Mouse (Mus musculus) embryo, embryonic 10.5 days (tissue): ENCODE measurements at regions not wholly inside any gene's neighbourhood (a gene's known extent, or its start where the extent isn't known, plus 50 kb on each side); places are given as distances from the start of the nearest gene placed in this dataset.
A peak's percentile ranks its signal among the peaks of the same experiment; 100 is the strongest.
"Not testable (repeated sequence)": the region's sequence is repeated elsewhere in the genome, so short reads cannot be mapped to it uniquely, and the experiment has no call there.

Source experiments
- DNase-seq: peaks from one replicate; pipeline ENCODE4 v3.0.0-alpha.2; 2015; ENCODE audit warnings: low spot score

DNA sequence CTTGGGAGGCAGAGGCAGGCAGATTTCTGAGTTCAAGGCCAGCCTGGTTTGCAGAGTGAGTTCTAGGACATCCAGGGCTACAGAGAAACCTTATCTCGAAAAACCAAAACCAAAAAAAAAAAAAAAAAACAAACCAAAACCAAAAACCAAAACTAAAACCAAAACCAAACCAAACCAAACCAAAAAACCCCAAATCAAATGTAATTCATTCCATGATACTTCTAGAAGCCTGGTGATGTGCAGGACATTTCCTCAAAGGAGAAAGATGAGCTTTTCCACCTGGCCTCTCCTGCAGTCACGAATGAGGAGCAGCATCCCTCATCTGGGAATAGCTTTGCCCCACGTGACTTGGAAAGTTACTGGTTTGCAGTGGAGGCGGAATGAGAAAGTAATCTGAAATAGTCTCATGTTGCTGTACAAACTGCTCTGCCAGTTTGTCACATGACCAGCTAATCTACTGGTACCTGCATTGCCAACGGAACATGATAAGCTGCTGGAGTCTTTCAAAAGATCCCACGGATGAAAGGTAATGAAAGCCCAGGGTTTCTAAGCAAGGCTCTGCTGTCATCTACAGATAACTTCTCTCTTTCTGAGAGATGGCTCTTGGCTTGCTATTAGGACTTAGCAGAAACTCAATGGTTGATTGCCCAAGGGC, 127.8 kb upstream of the Max start:
- DNase-seq = no peak

DNA sequence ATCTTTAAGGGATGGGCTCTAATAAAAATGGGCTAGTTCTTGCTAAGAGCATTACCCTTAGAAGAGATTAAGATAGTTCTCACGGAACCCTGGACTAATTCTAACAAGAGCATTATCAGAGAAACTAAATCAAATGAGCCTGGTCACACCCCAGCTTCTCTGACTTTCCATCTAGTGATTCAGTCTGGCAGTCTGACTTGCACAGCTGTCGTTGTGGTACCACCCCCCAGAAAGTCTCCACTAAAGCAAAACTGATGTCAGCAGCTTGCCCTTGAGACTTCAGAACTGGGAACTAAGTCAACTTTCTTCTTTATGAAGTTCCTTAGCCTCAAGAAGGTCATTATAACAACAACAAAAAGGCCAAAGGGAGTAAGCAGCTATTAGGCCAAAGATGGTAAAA, 126.5 kb upstream of the Max start:
- no peak for DNase-seq

DNA sequence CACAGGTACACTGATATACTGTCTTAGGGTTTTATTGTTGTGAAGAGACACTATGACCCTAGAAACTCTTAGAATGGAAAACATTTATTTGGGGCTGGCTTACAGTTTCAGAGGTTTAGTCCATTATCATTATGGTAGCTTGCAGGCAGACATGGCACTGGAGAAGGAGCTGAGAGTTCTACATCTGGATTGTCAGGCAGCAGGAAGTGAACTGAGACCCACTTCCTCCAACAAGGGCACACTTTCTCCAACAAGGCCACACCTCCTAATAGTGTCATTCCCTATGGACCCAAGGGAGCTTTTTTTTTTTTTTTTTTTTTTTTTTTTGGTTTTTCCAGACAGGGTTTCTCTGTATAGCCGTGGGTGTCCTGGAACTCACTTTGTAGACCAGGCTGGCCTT, 124.9 kb upstream of the Max start:
- DNase-seq = not testable (repeated sequence)

DNA sequence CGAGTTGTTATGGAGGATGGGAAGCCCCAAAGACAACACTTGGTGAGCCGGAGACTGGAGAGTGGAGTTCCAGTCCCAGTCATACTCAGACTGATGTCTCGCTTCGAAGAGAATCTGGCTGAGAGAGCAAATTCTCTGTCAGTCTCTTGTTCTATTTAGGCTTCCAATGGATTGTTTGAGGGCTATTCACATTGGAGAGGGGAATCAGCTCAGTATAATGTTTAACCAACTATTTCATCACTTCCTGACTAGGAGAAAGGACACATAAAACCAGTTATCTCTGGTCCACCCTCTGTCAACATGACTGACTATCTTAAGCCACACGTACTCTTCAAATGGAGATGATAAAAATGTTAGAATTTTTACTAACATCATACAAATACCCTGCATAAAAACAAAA, 123.9 kb upstream of the Max start:
- no peak for DNase-seq

DNA sequence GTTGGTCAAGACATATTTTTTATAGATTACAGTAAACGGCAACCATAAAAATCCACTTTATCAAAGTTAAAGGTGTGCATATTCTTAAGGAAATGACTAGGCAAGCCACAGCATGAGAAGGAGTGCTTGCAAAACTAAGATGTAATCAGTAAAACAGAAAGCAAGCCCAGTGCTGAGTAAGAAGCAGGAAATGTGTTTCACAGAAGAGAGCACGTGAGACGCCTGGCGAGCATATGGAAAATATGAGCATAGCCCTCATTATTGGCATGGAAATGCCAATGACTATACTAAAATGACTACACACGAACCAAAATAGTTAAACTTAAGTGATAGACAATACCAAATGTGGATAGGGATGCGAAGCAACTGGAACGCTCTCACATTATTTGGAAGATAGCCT, 123.2 kb upstream of the Max start:
- no peak for DNase-seq

DNA sequence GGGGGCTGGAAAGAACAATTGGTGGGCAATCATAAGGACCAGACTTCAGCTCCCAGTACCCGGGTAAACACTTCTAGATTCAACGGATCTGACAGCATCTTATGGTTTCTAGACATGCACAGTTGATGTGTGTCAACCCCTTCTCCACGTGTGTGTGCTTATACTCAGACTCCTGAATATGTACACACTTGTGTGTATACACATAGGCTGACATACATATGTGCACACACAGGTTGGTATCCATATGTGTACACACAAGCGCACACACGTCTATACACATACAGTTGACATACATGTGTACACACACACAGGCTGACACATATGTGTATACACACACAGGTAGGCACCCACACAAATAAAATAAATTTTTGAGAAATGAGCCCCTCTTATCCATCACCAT, 122.7 kb upstream of the Max start:
- no peak for DNase-seq

DNA sequence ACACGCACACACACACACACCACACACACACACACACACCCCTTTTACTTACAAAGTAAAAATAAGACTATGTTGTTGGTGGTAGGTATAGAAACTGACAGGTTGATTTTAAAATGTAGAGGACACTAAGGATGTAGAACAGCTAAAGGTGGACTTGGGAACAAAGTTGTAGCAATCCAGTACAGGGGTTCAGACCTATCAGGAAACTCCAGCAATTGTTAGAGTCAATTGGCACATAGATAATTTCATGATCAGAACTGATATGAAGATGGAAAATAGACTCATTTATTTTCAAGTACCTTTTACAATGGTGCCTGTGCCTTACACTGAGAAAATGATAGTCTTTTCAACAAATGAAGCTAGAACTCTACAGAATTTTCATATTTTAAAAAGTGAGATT, 122.3 kb upstream of the Max start:
- DNase-seq = no peak

DNA sequence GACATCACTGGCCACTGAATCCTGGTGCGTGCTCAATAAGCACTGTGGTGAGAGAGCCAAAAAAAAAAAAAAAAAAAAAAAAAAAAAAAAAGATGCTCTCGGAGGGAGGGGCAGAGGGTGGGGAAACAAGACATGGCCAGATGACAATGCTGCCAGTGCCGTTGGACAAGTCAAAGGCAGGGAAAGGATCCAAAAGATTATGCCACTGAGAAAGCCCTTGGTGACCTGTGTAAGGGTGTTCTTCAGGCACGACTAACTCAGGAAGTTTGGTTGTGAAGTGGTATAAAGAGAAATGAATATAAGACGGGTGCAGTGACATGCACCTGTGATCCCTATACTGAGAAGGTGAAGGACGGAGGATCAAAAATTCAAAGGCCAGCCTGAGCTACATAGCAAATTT, 121.8 kb upstream of the Max start:
- no peak for DNase-seq

DNA sequence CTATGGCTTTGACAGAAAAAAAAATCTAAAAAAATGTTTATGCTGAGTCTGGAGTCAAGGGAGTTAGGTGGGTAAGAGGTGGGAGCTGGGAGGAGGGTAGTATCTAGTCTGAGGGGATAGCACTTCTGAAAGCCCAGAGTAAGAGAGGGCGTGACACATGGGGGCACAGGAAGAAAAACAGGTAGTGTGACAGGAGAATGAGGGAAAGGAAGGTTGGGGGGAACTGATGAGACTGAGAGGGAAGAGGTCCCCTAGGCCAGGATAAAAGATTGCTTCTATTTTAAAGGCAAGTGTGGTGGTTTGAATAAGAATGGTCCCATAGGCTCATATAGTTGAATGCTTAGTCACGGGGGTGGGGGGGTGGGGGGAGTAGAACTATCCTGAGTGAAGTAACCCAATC, 119.8 kb upstream of the Max start:
- DNase-seq = no peak

DNA sequence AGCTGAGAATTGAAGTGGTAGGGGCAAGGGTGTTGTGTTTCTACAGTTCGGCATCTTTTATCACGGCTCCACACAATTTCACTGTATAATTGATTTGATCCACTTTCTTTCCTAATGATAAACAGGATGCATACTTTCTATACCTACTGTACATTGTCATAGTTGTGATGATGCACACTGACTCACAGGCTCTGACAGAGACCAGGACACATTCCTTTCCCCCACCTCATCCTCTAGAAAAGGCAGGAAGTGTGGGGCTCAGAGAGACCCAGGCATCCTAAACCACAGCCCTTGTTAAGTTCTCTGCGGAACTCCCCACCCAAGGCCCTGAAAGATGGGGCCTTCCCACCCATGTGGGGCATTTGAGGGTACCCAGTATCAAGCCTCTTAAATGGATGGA, 117.5 kb upstream of the Max start:
- DNase-seq = no peak

DNA sequence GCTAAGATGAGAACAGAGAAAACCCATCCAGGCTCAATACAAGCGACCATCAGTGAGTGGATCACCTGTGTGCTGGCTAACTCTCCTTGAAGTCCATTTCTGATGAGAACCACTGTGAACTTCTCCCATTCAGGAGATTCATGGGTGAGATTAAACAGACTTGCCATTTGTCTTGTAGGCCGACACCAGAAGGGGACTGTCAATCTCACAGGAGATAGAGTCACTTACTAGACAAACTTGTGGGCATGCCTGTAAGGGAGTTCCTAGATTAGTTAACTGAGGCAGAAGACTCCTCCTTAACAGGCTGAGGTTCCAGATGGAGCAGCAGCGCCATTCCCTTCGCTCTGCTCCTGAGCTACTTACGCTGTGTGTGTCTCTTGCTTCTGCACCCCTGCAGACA, 114.7 kb upstream of the Max start:
- DNase-seq = no peak

DNA sequence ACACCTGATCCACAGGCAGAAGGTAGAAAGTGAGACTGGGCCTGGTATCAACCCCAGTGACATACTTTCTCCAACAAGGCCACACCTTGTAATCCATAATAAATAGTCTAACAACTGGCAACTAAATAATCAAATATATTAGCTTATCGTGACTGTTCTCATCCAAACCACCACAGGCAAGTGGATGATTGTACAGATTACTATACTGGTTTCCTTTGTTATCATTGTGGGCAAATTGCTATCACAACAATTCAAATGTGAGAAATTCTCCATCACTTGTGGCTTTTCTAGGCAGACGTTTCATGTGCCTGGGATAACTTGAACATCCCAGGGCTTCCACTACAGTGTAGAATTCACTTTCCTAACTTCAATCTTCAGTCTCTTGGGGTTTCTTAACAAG, 112.6 kb upstream of the Max start:
- no peak for DNase-seq

DNA sequence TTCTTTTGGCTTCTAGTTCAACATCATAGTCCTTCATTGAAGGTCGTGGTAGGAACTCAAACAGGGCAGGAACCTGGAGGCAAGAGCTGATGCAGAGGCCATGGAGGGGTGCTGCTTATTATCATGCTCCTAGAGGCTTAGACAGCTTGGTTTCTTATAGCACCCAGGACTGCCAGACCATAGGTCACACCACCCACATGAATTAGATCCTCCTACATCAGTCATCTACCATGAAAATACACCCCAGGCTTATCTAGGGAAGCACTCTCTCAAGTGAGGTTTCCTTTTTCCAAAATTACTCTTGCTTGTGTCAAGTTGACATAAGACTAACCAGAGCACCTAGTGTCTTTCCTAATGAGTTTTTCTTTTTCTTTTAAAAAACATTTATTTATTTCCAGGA, 109.7 kb upstream of the Max start:
- no peak for DNase-seq

DNA sequence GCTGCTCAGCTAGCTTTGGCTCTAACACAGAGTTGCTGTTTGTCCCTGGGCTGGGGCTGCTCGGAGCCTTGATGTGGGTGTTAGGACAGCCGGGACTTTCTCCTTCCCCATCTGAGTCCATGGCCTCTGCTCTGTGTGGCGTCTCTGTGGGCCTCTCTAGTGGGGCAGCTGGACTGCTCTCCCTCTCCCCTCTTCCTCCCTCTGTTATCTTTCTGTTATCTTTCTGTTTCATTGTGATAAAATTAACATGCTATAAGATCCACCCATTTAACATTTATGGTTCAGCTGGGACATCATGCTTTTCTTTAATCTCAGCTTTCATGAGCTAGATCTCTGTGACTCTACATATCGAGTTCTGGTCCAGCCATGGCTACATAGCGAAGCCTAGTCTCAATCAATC, 105.9 kb upstream of the Max start:
- no peak for DNase-seq

DNA sequence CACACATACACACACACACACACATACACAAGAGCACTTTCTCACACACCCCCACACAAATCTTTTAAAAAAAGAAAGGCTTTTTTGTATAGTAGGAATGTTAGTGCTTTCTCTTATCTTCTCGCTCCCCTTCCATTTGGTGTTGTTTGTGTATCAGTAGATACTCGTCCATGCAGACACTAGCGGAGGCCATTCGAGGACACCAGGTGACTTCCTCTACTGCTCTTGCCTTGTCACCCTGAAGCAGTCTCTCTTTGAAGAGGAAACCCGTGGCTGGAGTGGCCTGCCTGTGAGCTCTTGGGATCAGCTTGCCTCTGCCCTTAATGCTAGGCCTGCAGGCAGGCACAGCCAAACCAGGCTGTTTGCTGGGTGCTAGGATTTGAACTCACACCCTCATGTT, 105.1 kb upstream of the Max start:
- no peak for DNase-seq

DNA sequence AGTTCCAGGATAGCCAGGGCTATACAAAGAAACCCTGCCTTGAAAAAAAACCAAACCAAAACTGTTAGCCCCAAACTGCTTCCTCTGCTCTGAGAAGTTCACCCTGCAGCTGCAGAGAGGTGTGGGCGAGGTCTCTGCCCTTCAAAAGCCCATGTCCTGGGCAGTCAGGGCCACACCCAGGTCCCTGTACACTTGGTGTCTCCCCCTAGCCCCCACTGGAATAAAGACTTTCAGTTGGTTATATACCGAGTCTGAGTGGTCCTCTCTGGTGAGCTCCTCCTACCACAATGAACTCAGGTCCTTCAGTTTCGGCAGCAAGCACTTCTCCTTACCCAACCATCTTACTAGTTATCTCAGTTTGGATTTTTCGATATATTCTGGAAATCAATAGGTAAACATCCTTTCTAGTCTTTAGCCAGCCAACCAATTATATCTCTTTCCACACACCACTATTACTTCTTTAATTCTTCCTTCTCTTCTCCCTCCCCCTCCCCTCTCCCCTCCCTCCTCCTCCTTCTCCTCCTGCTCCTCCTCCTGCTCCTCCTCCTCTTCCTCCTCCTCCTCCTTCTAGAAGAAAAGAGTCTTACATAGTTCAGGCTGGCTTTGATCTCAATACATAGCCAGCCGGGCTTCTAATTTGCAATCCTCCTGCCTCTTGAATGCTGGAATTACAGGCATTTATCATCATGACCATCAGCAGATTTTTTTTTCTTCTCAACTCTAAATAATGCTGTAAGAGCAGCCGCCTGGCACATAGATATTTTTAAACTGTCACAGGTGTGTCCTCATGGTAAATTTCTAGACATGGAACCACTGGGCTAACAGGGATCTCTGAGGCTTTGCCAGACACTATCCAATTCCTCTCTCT, 103.9 kb upstream of the Max start:
- no peak for DNase-seq

DNA sequence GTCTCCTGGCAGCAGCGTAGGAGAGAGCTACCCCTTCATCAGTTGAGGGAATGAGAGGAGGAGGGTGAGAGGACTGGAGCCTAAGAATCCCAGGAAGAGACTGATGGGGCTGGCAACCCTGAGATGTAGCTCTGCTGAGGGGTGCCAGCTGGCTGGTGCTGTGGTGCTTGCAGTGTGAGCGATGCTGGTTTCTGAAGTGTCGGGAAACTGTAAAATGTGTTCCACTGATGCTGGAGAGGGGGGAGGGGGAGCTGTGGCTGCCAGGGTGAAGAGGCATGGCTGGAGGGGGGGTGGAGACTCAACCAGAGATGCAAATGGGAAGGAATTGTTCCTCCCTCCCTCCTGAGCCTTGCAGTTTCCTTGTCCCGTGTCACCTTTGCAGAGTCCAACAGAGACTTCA, 102.0 kb upstream of the Max start:
- no peak for DNase-seq

DNA sequence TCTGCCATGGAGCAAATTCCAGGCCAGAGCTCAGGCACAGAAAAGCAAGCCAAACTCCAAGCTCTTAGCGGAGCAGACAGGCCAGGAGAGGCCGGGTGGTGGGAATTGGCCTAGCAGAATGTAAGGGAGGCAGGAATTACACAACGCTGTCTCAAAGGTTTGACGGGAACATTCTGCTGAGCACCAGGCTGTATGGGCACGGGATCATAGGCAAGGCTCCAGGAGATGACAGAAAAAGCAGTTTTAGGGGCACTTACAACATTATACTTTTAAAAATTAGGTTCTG, 99.5 kb upstream of the Max start:
- no peak for DNase-seq

DNA sequence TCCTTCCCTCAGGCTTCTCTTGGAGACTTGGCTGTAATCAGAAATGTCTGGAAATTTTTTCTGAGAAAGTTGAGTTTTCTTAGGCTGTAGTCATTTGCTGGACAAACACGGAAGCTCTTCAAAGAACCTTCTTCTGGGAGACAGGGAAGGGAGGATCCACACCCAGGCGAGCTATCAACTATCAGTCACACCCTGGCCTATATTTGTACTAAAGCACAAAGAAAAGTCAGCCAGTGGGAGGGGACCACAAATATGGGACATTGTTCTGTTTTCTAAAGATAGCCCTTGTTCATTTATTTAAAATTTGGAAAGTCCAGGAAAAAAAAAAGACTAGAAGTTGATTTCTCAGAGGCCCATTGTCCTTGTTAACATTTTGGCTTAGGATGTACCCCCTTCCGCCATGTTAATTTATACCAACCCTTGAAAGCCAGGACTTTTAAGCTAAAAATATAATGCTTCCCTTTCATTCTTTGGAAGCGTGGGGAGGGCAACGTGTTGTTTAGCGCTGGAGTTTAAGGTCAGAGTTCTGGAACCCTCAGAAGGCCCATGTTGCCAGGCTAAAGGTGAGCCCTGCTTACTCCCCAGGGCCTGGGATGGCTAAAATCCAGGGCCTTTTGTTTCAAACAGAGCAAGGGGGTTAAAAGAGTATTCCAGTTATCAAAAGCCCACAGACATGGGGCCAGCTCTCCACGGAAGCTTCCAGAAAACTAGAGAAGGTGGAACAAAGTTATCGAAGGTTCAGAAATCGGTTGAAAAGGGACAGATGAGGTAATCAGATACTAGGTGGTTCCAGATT, 99.0 kb upstream of the Max start:
- no peak for DNase-seq

DNA sequence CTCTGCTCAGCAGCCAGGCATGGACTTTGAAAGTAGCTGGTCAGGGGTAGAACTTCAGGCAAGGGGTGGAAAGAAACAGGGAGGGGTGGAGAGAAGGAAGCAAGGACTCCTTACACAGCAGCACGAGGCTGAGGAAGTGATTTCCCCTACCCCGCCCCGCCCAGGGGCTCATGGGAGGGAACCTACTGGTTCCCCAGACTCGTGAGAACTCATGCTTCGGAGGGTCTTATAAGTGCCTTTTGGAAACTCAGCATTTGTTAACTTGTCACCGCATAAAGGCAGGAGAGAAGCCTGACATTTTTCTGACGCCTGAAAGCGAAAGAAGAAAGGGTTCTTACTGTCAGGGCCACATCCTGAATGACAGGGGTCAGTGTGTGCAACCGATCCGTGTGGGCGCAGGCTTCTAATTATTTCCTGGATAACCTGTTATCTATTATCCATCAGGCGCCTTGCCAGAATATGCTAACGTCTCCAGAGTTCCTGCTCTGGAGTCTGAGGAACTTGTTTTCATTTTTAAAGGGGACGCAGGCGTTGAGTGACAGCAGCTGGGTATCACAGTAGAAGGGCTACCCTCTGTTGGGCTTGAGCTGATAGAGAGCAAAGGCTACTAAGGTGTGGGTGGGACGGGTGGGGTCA, 98.2 kb upstream of the Max start:
- DNase-seq = peak; percentile 68

DNA sequence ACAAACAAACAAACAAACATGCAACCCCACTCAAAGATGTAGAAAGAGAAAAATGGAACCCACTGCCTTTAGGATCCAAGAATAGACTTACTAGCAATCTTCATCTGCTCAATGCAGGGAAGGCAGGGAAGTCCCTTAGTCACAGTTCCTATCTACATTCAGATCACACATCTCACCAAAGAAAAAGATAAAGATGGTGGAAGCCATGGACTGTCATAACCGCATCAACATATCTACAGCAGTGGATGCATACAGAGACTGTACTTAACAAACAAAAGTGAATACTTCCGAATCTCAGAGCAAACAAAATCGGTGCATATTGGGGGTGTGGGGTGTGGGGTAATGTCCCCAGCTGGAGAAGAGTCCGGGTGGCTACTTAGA, 97.7 kb upstream of the Max start:
- DNase-seq = no peak

DNA sequence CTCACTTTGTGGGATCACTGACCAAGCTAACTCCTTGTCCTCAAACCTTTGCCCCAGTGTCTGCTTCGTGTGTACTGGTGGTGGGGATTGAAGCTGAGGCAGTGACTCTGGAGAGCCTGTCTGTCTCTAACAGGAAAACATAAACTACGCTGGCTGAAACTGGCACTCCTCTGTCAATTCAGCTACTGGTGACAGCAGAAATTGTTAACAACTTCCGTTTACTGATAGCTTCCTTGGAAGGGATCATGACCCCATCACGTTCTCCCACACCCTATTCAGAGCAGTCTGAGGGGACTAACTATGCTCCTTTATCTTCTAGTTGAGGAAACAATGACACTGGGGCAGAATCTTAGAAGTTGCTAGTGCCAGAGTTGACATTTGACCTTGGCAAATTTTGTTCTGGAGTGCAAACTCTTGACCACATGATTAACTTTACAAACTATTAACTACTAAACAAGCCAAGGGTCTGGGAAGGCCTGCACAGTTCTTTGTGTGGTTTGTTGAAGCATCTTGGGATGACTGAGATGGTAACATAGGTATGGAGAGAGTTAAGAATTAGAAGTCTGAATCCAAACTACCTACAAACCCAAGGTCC, 96.7 kb upstream of the Max start:
- DNase-seq = no peak
